Mouse (Mus musculus) neutrophil, adult 5-6 weeks (primary cell): Measurements from ENCODE around the gene Ormdl3. TPM values are rescaled to one million over a fixed set of nuclear protein-coding genes. Genes with fewer than 3 reads are reported as not detected.

Experiments
- ATAC-seq: fragments of 151-379, 151-347 bp; 2 replicates; pipeline ENCODE4 v1.8.0; 2017; ENCODE audit warnings: mild to moderate bottlenecking, moderate TSS enrichment; ENCODE audit not compliant: insufficient number of reproducible peaks, poor library complexity, low FRiP score, severe bottlenecking; ENCODE audit errors: extremely low read depth
- total RNA-seq: library from RNA; stranded (forward); fragments of 200-1000 nt; gene quantifications from 2 replicates; pipeline ENCODE4 v1.2.3, GENCODE M21; 2017

Gene Ormdl3
- total RNA-seq, 1 experiment from 2014 or later = 18.6 TPM

DNA sequence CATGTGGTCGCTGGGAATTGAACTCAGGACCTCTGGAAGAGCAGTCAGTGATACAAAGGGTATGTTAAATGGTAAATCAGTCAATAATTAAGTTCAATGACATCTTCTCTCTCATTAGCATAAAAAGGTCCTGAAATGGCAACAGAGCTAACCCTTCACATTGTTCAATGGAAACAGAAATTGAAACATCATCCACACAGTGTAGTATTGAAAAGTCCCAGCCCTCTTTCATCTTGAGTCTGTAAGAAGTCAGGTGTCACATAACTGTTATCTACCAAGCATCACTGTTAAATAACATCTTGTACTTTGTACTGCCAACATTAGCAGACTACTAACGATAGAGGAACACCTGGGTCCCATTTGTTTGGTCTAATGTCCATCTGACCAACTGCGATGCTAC, 24.1 kb downstream of the Ormdl3 start:
- ATAC-seq = no peak

DNA sequence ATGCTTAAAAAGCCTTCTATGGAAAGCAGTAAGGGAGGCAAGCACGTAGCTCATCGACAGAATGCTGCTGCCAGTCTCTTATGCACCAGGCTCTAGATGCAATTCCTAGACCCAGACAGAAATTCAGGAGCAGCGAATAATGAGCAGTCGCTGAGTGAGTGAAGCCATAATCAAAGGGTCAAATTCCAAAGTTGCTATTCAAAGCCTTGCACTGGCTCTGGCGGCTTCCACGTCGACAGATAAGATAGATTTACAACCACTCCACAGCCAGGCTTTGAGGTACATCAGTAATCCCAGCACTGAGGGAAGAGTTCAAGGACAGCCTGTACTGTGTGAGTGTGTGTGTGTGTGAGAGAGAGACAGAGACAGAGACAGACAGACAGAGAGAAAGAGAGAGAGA, 26.2 kb downstream of the Ormdl3 start:
- no peak for ATAC-seq

DNA sequence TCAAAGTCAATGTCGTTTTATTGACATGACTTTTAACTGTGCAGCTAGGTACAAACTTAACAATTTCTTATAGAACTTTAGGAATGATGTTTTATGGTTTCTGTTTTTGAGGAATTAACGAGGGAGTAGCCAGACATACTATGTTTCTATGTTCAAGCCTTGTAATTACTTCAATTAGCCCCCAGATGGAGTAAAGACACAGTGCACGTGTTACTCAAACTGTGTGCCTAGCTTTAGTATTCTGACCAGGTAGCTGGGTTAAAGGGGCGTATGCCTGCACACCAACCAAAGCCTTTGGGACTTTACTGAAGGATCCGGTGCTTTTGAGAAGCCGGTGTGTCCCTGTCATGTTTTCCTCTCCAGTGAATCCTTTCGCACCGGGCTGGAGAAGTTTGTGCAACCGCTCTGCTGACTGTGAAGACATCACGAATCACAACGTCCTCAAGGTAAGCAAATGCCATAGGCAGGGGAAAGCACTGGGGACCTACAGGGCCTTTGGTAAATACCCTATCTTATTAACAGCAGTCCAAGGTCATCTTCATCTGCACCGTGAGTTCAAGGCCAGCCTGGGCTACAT, 32.0 kb downstream of the Ormdl3 start:
- no peak for ATAC-seq

DNA sequence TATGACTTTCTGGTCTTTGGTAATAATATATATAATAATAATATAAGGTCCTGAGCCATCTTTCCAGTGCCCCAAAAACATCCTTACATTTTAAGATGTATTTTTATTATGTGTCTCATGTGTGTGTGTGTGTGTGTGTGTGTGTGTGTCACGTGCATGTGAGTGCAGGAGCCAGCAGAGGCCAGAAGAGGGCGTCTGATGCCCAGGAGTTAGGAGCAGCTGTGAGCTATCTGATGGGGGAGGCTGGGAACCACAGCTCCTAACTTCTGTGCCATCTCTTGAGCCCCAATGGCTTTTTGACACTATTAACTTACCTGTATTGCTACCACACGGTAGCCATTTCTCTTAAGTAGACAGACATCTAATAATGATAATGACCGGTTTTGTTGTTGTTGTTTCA, 33.2 kb downstream of the Ormdl3 start:
- ATAC-seq = no peak

DNA sequence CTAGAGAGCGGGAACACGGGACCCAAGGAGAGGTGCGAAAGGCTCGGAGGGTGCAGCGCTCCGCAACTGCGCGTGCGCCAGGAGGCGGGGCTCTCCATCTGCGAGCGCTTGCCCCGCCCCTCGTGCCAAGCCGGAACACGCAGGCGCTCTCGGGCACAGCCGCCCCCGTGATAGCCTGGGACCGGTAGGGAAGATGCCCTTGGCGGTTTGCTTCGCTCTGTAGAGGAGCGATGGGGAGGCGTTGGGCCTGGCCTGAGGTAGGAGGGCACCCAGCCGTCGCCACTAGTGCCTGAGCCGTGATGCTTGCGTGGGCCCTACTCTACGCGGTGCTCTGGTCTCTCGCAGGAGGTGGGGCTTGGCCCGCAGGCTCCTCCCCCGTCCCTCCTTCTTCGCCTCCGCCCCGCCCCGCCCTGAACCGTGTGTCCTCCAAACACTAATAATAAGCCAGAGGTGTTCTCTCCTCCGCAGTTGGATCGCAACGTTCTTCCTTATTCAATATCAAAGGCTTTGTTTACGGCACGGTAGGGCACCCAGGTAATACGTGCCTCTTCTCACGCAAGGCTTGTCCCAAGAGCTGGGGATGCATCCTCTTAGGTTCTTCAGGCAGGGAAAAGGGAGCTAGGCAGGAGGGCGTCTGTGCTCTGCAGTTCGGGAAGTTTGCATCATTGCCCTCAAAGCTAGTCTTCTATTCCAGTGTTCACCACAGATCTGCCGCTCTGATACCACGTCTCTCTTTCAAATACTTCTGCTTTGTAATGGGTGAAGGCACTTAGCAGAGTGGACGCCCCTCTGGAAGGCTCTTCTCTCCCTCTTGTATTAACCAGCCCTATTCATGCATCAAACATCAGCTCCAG, 36.0 kb downstream of the Ormdl3 start, which contains the start of gene Zpbp2:
Gene Zpbp2, plus strand, starts transcription at position 123 of the 854 bp plus-strand sequence.
- peak; percentile 66 for ATAC-seq

DNA sequence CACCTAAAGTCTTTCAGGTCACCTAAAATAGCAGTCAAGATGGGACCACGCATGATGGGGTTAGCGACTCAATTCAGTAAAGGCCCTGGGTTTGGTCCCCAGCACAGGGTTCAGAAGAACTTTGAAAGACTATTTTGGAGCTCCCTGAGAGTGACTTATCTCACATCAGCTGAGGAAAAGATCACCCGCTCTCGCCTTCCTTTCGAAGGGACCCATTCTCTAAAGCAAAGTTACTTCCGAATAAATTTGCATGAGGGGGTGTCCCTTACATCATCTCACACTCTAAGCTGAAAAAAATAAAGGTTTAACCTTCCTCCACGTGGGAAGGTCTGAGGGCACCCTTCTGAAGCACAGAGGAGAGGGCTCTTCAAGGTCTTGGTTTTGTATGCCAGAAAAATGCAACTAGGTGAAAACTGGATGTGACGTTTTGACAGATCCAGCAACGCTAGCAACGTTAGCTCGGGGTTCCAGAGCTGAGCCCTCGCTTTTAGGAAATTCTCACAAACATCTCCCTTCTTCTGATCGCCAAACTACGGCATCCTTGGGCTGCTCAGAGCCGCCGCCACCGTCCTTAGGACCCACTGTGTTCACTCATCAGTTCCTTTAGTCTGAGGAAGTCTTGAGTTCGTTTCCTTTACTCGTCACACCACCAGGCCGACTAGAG, 36.7 kb downstream of the Ormdl3 start:
- ATAC-seq = peak; percentile 52

DNA sequence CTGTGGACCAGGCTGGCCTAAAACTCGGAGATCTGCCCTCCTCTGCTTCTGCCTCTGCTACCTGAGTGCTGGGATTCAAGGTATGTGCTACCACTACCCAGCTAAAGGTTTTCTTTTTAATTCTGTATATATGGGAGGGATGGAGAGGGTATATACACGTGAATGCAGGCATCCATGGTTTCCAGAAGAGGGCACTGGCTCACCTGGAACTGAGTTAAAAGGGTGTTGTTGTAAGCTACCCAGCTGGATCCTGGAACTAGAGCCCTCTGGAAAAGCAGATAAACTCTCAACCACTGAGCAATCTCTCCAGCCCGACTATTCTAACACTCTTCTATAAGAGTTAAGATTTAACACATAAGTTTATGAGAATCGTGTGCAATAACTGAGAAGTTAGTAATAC, 37.8 kb downstream of the Ormdl3 start:
- no peak for ATAC-seq

DNA sequence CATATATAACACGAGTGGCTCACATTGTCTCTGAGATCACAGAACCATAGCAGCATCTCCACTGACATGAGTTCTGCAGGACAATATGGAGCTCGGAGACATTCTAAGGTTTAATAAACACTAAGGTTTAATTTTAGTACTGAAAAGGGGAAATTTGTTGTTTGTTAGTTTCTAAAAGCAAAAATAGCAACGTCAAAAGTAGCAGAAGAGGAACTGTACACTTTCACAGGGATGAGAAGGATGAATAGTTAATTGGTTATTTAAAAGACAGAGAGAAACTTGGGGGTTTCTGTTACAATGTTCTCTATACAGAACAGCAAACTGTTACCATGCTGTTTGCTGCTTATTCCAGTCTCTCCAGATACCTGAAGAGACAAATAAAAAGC, 39.9 kb downstream of the Ormdl3 start:
- no peak for ATAC-seq

DNA sequence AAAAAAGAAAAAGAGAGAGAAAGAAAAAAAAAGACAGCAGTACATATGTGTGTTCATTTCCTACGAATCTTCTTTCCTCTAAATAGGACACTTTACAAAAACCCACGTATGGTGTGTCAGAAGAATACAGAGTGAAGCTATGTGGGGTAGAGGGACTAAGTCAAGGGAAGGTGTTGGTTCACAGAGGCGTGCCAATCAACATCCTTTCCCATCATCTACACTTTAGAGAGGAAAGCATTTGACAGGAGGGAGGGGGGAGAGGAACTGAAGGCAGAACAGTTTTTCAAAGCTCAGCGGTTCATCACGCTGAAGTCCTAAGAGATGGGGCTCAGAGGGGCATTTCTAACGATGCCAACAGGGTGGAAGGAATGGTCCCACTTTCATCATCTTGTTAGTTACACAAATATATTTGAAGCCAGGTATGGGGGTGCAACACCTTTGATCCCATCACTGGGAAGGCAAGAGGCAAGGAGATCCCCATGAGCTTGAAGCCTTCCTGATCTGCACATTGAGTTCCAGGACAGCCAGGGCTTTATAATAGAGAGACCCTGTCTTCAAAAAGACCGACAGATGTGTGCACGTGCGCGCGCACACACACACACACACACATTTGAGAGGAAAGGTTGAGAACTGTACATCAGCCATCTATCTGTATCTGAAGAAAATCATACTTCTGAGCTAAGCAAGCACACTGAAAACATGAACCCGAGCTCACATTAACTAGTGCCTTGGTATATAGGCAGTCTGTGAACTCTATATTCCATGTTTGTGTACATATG, 40.5 kb downstream of the Ormdl3 start:
- ATAC-seq = no peak

DNA sequence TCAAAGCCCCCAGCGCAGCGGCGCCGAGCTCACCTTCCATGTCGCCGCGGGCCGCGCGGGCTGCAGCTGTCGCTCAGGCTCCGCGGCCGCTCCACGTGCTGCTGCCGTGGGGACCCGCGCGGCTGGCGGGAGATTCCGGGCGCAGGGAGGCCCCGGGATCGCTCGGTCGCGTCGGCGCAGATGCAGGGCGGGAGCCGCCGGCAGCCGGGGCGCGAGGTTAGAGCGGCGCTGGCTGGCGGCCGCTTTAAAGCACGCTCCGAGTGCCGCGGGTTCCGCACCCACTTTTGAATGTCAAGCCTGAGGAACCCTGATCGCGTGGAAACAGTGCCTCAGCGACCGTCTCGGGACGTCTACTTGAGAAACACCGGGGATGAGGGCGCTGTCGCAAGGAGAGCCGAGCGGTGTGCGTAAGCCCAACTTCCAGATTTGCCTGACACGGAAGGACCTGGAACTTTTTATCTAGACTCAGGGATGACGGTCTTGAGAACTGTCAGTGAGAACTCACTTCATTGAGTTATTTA, 41.4 kb downstream of the Ormdl3 start, which contains the start of gene Ikzf3:
Gene Ikzf3, minus strand, starts transcription at position 321 of the 521 bp plus-strand sequence.
- peak; percentile 49; the same call in 1 of the 2 replicates for ATAC-seq

DNA sequence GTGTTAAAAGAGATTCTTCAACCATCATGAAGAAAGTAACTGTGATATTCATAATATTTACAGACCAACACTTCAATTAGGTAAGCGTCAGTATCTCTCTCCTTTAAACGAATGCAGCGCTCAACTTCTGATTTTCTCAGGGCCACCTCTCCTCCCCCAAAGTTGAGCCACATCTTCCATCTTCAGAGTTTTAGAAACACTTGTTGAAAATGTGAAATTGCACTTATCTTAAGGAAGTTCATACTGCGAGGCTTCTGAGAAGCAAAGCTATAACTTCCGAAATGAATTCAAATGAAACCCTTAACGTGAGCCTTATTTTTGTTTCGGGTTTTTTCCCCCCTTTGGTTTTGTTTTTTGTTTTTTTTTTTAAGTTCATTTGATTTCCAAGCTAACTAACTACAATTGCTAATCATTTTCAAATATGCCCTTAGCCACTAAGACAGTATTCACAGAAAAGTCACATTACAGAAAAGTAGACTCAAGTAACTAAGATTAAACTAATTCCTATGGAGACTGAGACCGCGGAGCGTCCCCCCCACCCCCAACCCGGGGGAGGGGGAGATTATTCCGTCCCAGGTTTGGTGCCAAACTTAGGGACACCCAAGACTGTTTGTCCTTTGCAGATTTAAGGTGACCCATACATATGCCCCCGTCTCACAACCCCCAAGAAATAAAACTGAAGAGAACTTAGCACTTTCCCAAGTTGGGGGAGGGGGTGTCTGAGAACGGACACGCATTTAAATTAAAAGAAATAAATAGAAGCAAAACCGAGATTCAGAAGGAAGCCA, 42.1 kb downstream of the Ormdl3 start:
- no peak for ATAC-seq

DNA sequence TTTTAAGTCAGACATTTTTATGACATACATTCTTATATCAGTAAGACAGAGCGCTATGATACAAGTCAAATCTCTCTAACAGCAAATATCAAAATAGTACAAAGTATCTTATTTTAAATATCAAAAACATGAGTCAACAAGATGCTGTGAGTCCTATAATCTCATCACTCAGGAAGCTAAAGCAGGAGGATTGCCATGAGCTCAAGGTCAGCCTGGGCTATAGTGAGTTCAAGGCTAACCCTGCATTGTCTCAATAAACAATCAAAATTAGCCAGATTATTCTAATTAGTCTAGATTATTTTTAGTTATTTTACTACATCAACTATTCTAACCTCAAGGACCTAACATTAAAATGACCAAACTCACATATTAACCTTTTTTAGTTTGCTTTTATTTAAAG, 43.8 kb downstream of the Ormdl3 start:
- no peak for ATAC-seq

DNA sequence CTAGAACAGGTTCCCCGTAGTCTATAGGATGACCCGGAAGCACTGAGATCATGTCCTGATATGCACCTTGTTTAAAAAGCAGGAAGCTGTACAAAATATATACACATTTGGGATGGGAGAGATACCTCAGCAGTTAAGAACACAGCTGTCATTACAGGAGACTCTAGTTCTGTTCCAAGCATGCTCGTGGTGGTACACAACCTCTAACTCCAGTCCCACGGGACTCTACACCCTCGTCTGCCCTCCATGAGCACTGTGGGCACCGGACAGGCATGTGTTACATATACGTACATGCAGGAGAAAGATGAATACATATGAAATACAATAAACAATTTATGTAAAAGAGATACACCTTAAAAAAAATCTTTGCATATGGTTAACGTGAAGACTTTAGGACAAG, 44.6 kb downstream of the Ormdl3 start:
- ATAC-seq = no peak

DNA sequence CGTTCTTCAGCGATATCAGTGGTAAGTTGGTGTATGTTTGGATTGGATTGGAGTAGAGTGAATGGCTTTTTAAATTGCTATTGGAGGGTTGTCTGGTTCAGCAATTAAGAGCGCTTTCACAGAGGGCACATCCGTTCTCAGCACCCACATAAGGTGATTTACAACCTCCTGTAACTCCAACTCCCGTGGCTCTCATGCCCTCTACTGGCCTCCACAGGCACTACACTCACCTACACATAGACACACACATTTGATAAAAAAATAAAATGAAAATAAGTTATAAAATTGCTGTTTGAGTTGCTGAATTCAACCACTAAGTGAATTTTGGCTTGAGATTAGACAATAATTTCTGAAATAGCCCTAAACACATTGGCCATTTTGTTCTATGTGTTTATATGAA, 46.8 kb downstream of the Ormdl3 start:
- ATAC-seq = no peak

DNA sequence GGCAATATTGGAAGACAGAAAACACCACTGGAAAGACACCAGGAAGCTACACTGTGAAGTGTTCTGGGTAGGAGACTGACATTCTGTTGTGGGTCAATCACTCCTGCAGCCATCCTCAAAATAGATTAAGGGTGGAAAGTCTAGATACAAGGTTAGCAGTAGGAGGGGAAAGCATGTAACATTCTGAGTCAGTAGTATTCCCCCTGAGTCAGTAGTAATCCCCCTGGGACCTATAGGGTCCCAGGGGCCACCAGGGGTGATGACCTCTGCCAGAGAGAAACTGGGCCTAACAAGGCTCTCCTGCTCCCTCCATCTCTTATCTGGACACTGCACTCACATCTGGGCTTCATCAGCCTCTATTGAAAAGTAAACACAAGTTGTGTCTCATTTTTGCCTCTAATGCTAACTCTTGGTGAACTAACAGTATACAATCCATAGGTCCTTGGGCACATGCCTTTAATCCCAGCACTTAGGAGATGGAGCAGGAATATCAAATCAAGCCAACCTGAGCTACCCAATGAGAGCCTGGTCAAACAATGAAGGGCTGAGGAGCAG, 49.6 kb downstream of the Ormdl3 start:
- no peak for ATAC-seq
